Mouse (Mus musculus) midbrain, postnatal 0 days (tissue): Measurements from ENCODE around the gene Bcdin3d. TPM values are rescaled to one million over a fixed set of nuclear protein-coding genes. Genes with fewer than 3 reads are reported as not detected.

ENCODE experiments used
- ATAC-seq: fragments of 200-750 bp; cut with Nextera tagmentation; 2 replicates; pipeline ENCODE4 v1.8.0; 2017; ENCODE audit warnings: moderate number of reproducible peaks, mild to moderate bottlenecking, moderate TSS enrichment, moderate library complexity; ENCODE audit not compliant: low FRiP score
- DNase-seq: peaks from one replicate; pipeline ENCODE4 v3.0.0-alpha.2; 2015; ENCODE audit warnings: low spot score
- H3K27ac ChIP-seq: fragments of 300-500 bp; sonication (generic); 2 replicates; pipeline ENCODE4 v1.5.1; 2014; ENCODE audit warnings: low read depth, mild to moderate bottlenecking, low read length, mixed read lengths
- H3K27me3 ChIP-seq: fragments of 300-500 bp; sonication (generic); 2 replicates; pipeline ENCODE4 v1.6.1; 2014; ENCODE audit warnings: low read length, control low read depth, mixed read lengths; ENCODE audit not compliant: insufficient read depth
- H3K36me3 ChIP-seq: fragments of 300-500 bp; sonication (generic); 2 replicates; pipeline ENCODE4 v1.6.1; 2014; ENCODE audit warnings: low read length, control low read depth, mixed read lengths; ENCODE audit not compliant: insufficient read depth
- H3K4me1 ChIP-seq: fragments of 300-500 bp; sonication (generic); 2 replicates; pipeline ENCODE4 v1.6.1; 2014; ENCODE audit warnings: mild to moderate bottlenecking, control low read depth, antibody characterized with exemption, low read length, mixed read lengths; ENCODE audit not compliant: insufficient read depth
- H3K4me2 ChIP-seq: fragments of 300-500 bp; sonication (generic); 2 replicates; pipeline ENCODE4 v1.6.1; 2014; ENCODE audit warnings: low read depth, mild to moderate bottlenecking, low read length, mixed read lengths; ENCODE audit not compliant: poor library complexity, severe bottlenecking
- H3K4me3 ChIP-seq: fragments of 300-500 bp; sonication (generic); 2 replicates; pipeline ENCODE4 v1.5.1; 2014; ENCODE audit warnings: low read depth, mild to moderate bottlenecking, low read length, moderate library complexity
- H3K9ac ChIP-seq: fragments of 300-500 bp; sonication (generic); replicated peaks from 2 replicates; pipeline ENCODE4 v1.6.1; 2014; ENCODE audit warnings: mild to moderate bottlenecking, low read length, moderate library complexity, mixed read lengths; ENCODE audit not compliant: poor library complexity, severe bottlenecking
- H3K9me3 ChIP-seq: fragments of 300-500 bp; sonication (generic); 2 replicates; pipeline ENCODE4 v1.6.1; 2016; ENCODE audit warnings: low read length, control low read depth
- CTCF ChIP-seq: IDR thresholded peaks from 2 replicates; pipeline ENCODE4 v1.5.1; 2016; ENCODE audit warnings: antibody characterized with exemption, mild to moderate bottlenecking
- WGBS: fragments of 180-500 bp; shearing (Covaris S2); extraction: QIAGEN DNeasy Blood & Tissue Kit; methylation state at CpG from one replicate; pipeline ENCODE4 v1.1.7; 2014; 5-methylcytosine and 5-hydroxymethylcytosine counted together
- polyA plus RNA-seq: library from polyadenylated mRNA; unstranded; fragments of >200 nt; fragmentation: Nextera tagmentation; extraction: Ambion mirVana; gene quantifications from 2 replicates; pipeline ENCODE4 v1.2.1, GENCODE M21; 2015
- total RNA-seq: library from RNA; depleted of rRNA; stranded (reverse); fragments of >200 nt; gene quantifications from 2 replicates; pipeline ENCODE4 v1.2.3, GENCODE M21; 2014

The Bcdin3d gene
- total and polyA plus RNA-seq, 2 experiments from 2014 or later: 11.7 to 14.6 TPM

DNA sequence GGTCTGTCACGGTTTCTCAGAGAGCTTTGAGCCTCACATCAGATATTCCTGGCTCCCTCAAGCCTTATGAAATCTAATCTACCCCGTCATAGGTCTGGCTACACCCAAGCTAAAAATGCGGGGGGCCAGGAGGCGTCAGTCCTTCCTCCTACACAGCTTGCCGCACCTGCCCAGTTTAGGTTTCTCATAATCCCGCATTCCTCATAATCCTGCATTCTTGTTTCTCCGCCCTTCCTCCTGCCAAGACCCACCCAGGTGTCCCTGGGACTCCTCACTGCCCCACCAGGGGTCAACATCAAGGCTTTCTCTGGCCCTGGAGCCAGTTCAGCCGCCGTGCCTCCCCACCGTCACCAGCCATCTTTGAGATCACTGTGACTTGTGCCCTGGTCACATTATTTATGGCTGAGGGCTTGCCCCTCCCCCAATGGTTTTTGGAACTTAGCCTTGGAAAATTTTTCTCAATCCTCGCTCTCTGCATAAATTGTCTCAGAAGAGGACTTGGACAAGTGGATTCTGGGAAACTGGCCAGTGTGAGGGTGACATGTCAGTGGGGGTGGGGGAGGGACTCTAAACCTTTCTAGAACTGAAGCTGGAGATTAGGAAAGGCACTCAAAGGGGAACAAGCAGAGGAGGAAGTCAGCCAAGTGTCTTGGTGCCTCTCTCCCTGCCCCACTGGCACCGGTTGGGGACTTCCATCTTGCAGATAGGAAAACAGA is 23.2 kb upstream of the Bcdin3d start:
- ATAC-seq: no peak; the same call in 1 of the 2 replicates
- no peaks in the 10 kb centered on the region for H3K9me3 ChIP-seq
- H3K4me3 ChIP-seq: no peak overlapping the region
- peak overlapping the region; percentile 4; the same call in 1 of the 2 replicates for H3K27ac ChIP-seq
- no peak overlapping the region for H3K4me2 ChIP-seq
- H3K4me1 ChIP-seq: peaks cover 6% of the 10 kb centered on the region; the same call in 1 of the 2 replicates
- DNase-seq: peak; percentile 85
- 34% methylated on average over 12 of the region's 12 CpGs for WGBS
- TF ChIP-seq CTCF: no peak
- 0 out of 2 replicates have a peak, but pooled peaks cover 7% of the 10 kb centered on the region for H3K36me3 ChIP-seq
- H3K9ac ChIP-seq: no peak overlapping the region
- no peaks in the 10 kb centered on the region for H3K27me3 ChIP-seq

- peak; percentile 96 for TF ChIP-seq CTCF
- Histone ChIP-seq H3K27ac (peak overlapping the region; percentile 4; the same call in 1 of the 2 replicates), H3K4me2 (no peak overlapping the region), H3K9ac (no peak overlapping the region), H3K36me3 (0 out of 2 replicates have a peak, but pooled peaks cover 7% of the 10 kb centered on the region), H3K4me1 (peaks cover 6% of the 10 kb centered on the region; the same call in 1 of the 2 replicates), H3K27me3 (no peaks in the 10 kb centered on the region), H3K9me3 (no peaks in the 10 kb centered on the region), H3K4me3 (no peak overlapping the region)
- peak; percentile 55 for ATAC-seq
- WGBS: 18% methylated on average over 4 of the region's 4 CpGs
- DNase-seq: peak; percentile 90
Measured at GRCm38 (mm10) chr15:99497061-99497460, 22.5 kb upstream of the Bcdin3d start.

- no peaks in the 10 kb centered on the region for H3K27me3 ChIP-seq
- DNase-seq (no peak), ATAC-seq (no peak)
- no peak for TF ChIP-seq CTCF
- H3K9ac ChIP-seq: no peak overlapping the region
- no peak overlapping the region for H3K4me3 ChIP-seq
- no peak overlapping the region for H3K27ac ChIP-seq
- no peak overlapping the region for H3K4me2 ChIP-seq
- 72% methylated on average over 6 of the region's 6 CpGs for WGBS
- no peaks in the 10 kb centered on the region for H3K9me3 ChIP-seq
- no peaks in the 10 kb centered on the region for H3K4me1 ChIP-seq
- no peaks in the 10 kb centered on the region for H3K36me3 ChIP-seq
Measured at GRCm38 (mm10) chr15:99484745-99485144, 10.2 kb upstream of the Bcdin3d start.

- no peak overlapping the region for H3K9ac ChIP-seq
- no peak for ATAC-seq
- no peaks in the 10 kb centered on the region for H3K9me3 ChIP-seq
- 64% methylated on average over 1 of the region's 1 CpGs for WGBS
- H3K36me3 ChIP-seq: no peaks in the 10 kb centered on the region
- H3K4me3 ChIP-seq: no peak overlapping the region
- no peak overlapping the region for H3K27ac ChIP-seq
- no peaks in the 10 kb centered on the region for H3K27me3 ChIP-seq
- H3K4me1 ChIP-seq: no peaks in the 10 kb centered on the region
- TF ChIP-seq CTCF: no peak
- no peak for DNase-seq
- no peak overlapping the region for H3K4me2 ChIP-seq
Measured at GRCm38 (mm10) chr15:99475814-99476213, 1.3 kb upstream of the Bcdin3d start.

- H3K4me1 ChIP-seq: no peaks in the 10 kb centered on the region
- DNase-seq (peak; percentile 71), ATAC-seq (peak; percentile 76)
- TF ChIP-seq CTCF: no peak
- no peaks in the 10 kb centered on the region for H3K9me3 ChIP-seq
- H3K4me2 ChIP-seq: peak overlapping the region; percentile 55
- peak overlapping the region; percentile 67 for H3K27ac ChIP-seq
- 7% methylated on average over 38 of the region's 38 CpGs for WGBS
- H3K27me3 ChIP-seq: no peaks in the 10 kb centered on the region
- no peaks in the 10 kb centered on the region for H3K36me3 ChIP-seq
- H3K4me3 ChIP-seq: peak overlapping the region; percentile 63
- H3K9ac ChIP-seq: peak overlapping the region; percentile 68
Measured at GRCm38 (mm10) chr15:99473801-99474575, 542 bp downstream of the Bcdin3d start.

GRCm38 (mm10) chr15:99472972-99473371 is 1.6 kb downstream of the Bcdin3d start:
- Histone ChIP-seq H3K27ac (no peak overlapping the region), H3K27me3 (no peaks in the 10 kb centered on the region)
- 93% methylated on average over 7 of the region's 7 CpGs for WGBS

More at GRCm38 (mm10) chr15:99472972-99473371, 1.6 kb downstream of the Bcdin3d start:
- Histone ChIP-seq H3K4me2 (no peak overlapping the region), H3K9me3 (no peaks in the 10 kb centered on the region), H3K4me3 (no peak overlapping the region), H3K36me3 (no peaks in the 10 kb centered on the region), H3K9ac (no peak overlapping the region), H3K4me1 (no peaks in the 10 kb centered on the region)
- no peak for TF ChIP-seq CTCF
- ATAC-seq (no peak), DNase-seq (no peak)
